Mouse (Mus musculus): ENCODE data around the gene Flywch2. TPM values are rescaled to one million over a fixed set of nuclear protein-coding genes. Genes with fewer than 3 reads are reported as not detected.
A peak's percentile ranks its signal among the peaks of the same experiment; 100 is the strongest.

Flywch2 gene
- 27.2 and 28.8 TPM in 2 replicates for polyA plus RNA-seq (2012; rRNA removed)

GRCm38 (mm10) chr17:23785561-23786471, at the start of gene Flywch2:
Gene Flywch2 (minus strand): TSS chr17:23786081.
- TF ChIP-seq POLR2A (IDR thresholded peaks at IDR 0.05; ENCODE audit: extremely low read depth, insufficient read depth, low read length) (peak; percentile 60; the same call in 1 of the 2 replicates), CTCF (IDR thresholded peaks at IDR 0.05; ENCODE audit: extremely low read depth, insufficient read depth, low read length) (no peak)
- peak within 1 kb of the TSS; percentile 28 for H3K4me3 ChIP-seq (ENCODE audit: insufficient read depth, low read length)

GRCm38 (mm10) chr17:23831201-23831600, 45.3 kb upstream of the Flywch2 start:
- H3K27ac ChIP-seq (ENCODE audit: insufficient read depth, low read length) = no peak overlapping the region
- no peak overlapping the region for H3K4me3 ChIP-seq (ENCODE audit: insufficient read depth, low read length)
- TF ChIP-seq CTCF (IDR thresholded peaks at IDR 0.05; ENCODE audit: extremely low read depth, insufficient read depth, low read length) (no peak), POLR2A (IDR thresholded peaks at IDR 0.05; ENCODE audit: extremely low read depth, insufficient read depth, low read length) (no peak)
- no peaks in the 10 kb centered on the region; the same call in 1 of the 2 replicates for H3K4me1 ChIP-seq (ENCODE audit: control insufficient read depth, insufficient read depth, low read length)

More at GRCm38 (mm10) chr17:23785561-23786471, at the start of gene Flywch2:
- 0 out of 2 replicates have a peak, but pooled peaks cover 1% of the 10 kb centered on the region for H3K4me1 ChIP-seq (ENCODE audit: control insufficient read depth, insufficient read depth, low read length)
- H3K27ac ChIP-seq (ENCODE audit: insufficient read depth, low read length) = peak within 1 kb of the TSS; percentile 52

DNA sequence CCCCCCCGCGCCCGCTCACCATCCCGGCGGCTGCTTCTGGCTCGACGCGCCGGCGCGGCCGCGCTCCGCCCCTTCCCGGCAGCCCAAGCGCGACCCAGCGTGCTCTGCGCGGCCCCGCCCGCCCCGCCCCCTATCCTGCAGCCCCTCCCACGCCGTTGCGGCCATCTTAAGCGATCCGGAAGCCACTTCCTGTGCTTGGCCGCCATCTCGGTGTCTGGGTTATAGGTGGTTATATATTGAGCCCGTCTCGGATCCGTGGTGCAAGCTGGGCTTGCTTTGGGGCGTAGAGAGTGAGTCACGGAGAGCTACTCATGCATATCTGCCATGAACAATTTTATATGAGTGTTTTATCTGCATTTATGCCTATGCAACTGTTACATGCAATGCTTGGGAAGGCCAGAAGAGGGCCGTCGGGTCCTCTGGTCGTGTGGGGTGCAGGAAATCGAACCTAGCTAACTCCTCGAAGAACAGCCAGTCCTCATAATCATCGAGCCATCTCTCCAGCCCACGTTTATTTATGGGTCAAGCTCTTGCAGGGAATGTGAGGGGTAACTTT, 43.3 kb upstream of the Flywch2 start, which contains the start of gene Elob:
Gene Elob, minus strand, starts transcription at position 73 of the 556 bp plus-strand sequence.
- Histone ChIP-seq H3K4me1 (ENCODE audit: control insufficient read depth, insufficient read depth, low read length) (no peaks in the 10 kb centered on the region; the same call in 1 of the 2 replicates), H3K27ac (ENCODE audit: insufficient read depth, low read length) (peak within 1 kb of the TSS; percentile 87), H3K4me3 (ENCODE audit: insufficient read depth, low read length) (peak within 1 kb of the TSS; percentile 74)
- TF ChIP-seq CTCF (IDR thresholded peaks at IDR 0.05; ENCODE audit: extremely low read depth, insufficient read depth, low read length) = peak; percentile 49; the same call in 1 of the 2 replicates
- TF ChIP-seq POLR2A (IDR thresholded peaks at IDR 0.05; ENCODE audit: extremely low read depth, insufficient read depth, low read length) = 0 out of 2 replicates have a peak, but pooled peaks have one; percentile 25

- TF ChIP-seq CTCF (IDR thresholded peaks at IDR 0.05; ENCODE audit: extremely low read depth, insufficient read depth, low read length) = no peak
- TF ChIP-seq POLR2A (IDR thresholded peaks at IDR 0.05; ENCODE audit: extremely low read depth, insufficient read depth, low read length) = no peak
- Histone ChIP-seq H3K4me1 (ENCODE audit: control insufficient read depth, insufficient read depth, low read length) (no peaks in the 10 kb centered on the region; the same call in 1 of the 2 replicates), H3K27ac (ENCODE audit: insufficient read depth, low read length) (peak overlapping the region; percentile 43), H3K4me3 (ENCODE audit: insufficient read depth, low read length) (peak overlapping the region; percentile 74)
These were observed 42.6 kb upstream of the Flywch2 start for GRCm38 (mm10) chr17:23828271-23829001.

GRCm38 (mm10) chr17:23825591-23825990, 39.7 kb upstream of the Flywch2 start:
- Histone ChIP-seq H3K4me3 (ENCODE audit: insufficient read depth, low read length) (no peak overlapping the region), H3K4me1 (ENCODE audit: control insufficient read depth, insufficient read depth, low read length) (no peaks in the 10 kb centered on the region; the same call in 1 of the 2 replicates), H3K27ac (ENCODE audit: insufficient read depth, low read length) (no peak overlapping the region)
- TF ChIP-seq CTCF (IDR thresholded peaks at IDR 0.05; ENCODE audit: extremely low read depth, insufficient read depth, low read length) = no peak
- TF ChIP-seq POLR2A (IDR thresholded peaks at IDR 0.05; ENCODE audit: extremely low read depth, insufficient read depth, low read length) = no peak

DNA sequence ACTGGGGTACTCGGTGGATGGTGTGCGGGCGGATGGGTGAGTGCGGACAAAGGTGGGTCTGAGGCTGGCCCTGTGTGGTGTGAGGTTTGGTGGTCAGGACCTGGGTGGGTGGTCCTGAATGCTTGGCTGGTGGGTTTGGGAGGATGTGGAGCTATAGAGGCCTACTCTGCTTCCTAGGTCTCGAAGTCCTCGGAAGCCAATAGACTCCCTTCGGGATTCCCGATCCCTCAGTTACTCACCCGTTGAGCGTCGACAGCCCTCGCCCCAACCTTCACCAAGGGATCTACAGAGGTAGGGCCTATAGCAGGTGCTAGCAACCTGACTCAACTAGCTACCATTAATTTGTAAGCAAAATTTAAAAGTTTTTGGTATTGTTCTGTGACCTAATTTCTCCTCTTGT, 37.7 kb upstream of the Flywch2 start:
- TF ChIP-seq POLR2A (IDR thresholded peaks at IDR 0.05; ENCODE audit: extremely low read depth, insufficient read depth, low read length) = peak; percentile 21; the same call in 1 of the 2 replicates
- no peak for TF ChIP-seq CTCF (IDR thresholded peaks at IDR 0.05; ENCODE audit: extremely low read depth, insufficient read depth, low read length)
- no peaks in the 10 kb centered on the region; the same call in 1 of the 2 replicates for H3K4me1 ChIP-seq (ENCODE audit: control insufficient read depth, insufficient read depth, low read length)
- no peak overlapping the region for H3K4me3 ChIP-seq (ENCODE audit: insufficient read depth, low read length)
- no peak overlapping the region for H3K27ac ChIP-seq (ENCODE audit: insufficient read depth, low read length)

- TF ChIP-seq CTCF (IDR thresholded peaks at IDR 0.05; ENCODE audit: extremely low read depth, insufficient read depth, low read length) = no peak
- no peak for TF ChIP-seq POLR2A (IDR thresholded peaks at IDR 0.05; ENCODE audit: extremely low read depth, insufficient read depth, low read length)
- H3K27ac ChIP-seq (ENCODE audit: insufficient read depth, low read length) = no peak overlapping the region
- H3K4me1 ChIP-seq (ENCODE audit: control insufficient read depth, insufficient read depth, low read length) = no peaks in the 10 kb centered on the region; the same call in 1 of the 2 replicates
- no peak overlapping the region for H3K4me3 ChIP-seq (ENCODE audit: insufficient read depth, low read length)
These were observed 37.1 kb upstream of the Flywch2 start for GRCm38 (mm10) chr17:23823018-23823417.

- no peak for TF ChIP-seq POLR2A (IDR thresholded peaks at IDR 0.05; ENCODE audit: extremely low read depth, insufficient read depth, low read length)
- no peak for TF ChIP-seq CTCF (IDR thresholded peaks at IDR 0.05; ENCODE audit: extremely low read depth, insufficient read depth, low read length)
- Histone ChIP-seq H3K27ac (ENCODE audit: insufficient read depth, low read length) (no peak overlapping the region), H3K4me1 (ENCODE audit: control insufficient read depth, insufficient read depth, low read length) (no peaks in the 10 kb centered on the region), H3K4me3 (ENCODE audit: insufficient read depth, low read length) (no peak overlapping the region)
These were observed 36.2 kb upstream of the Flywch2 start for GRCm38 (mm10) chr17:23822094-23822493.

GRCm38 (mm10) chr17:23820731-23821130, 34.9 kb upstream of the Flywch2 start:
- Histone ChIP-seq H3K27ac (ENCODE audit: insufficient read depth, low read length) (no peak overlapping the region), H3K4me1 (ENCODE audit: control insufficient read depth, insufficient read depth, low read length) (no peaks in the 10 kb centered on the region), H3K4me3 (ENCODE audit: insufficient read depth, low read length) (no peak overlapping the region)
- TF ChIP-seq CTCF (IDR thresholded peaks at IDR 0.05; ENCODE audit: extremely low read depth, insufficient read depth, low read length) = no peak
- no peak for TF ChIP-seq POLR2A (IDR thresholded peaks at IDR 0.05; ENCODE audit: extremely low read depth, insufficient read depth, low read length)

All from cortical plate, adult 2 months (tissue).